Mouse (Mus musculus): ENCODE measurements around the gene Ehd4. TPM values are rescaled to one million over a fixed set of nuclear protein-coding genes. Genes with fewer than 3 reads are reported as not detected.

Ehd4 gene
- total and polyA plus RNA-seq, 3 experiments, result 15.8 to 35.5 TPM; not detected in 1

DNA sequence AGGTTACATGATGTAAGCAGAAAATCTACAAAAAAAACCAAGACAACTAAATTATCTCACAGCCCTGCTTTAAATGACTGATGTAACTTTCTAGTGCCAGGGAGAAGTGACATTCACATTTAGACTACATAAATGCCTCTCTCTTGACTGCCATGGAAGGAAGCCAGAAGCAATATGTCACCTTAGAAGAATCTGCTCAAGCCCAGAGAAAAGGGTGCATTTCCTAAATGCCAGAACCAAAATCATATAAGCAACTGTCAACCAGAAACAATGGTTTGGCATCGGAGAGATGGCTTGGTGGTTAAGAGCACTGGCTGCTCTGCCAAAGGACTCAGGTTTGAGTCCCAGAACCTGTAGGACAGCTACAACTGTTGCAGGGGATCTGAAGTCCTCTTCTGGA lies 22.5 kb downstream of the Ehd4 start:
- no peak for TF ChIP-seq GATA1 (IDR thresholded peaks at IDR 0.05; ENCODE audit: low read depth, low read length)
- no peak for TF ChIP-seq USF1 (IDR thresholded peaks at IDR 0.05; ENCODE audit: low read depth, low read length)
- no peak for TF ChIP-seq ZMIZ1 (IDR thresholded peaks at IDR 0.05; ENCODE audit: low read depth, low read length)
- TF ChIP-seq POLR2A (IDR thresholded peaks at IDR 0.05; ENCODE audit: control insufficient read depth in 1 of 2, insufficient read depth in 1 of 2, low read depth in 1 of 2, low read length in 2 of 2, poor library complexity in 1 of 2), result no peak
- TF ChIP-seq ETS1 (IDR thresholded peaks at IDR 0.05; ENCODE audit: low read depth, low read length), result no peak
- no peak for TF ChIP-seq USF2 (IDR thresholded peaks at IDR 0.05; ENCODE audit: borderline replicate concordance in 1 of 2, insufficient read depth in 1 of 2, low read depth in 1 of 2, low read length in 2 of 2)
- no peak for TF ChIP-seq CTCF (IDR thresholded peaks at IDR 0.05 in 2 of 3, conservative IDR thresholded peaks at IDR 0.05 in 1 of 3; ENCODE audit: control insufficient read depth in 1 of 3, insufficient read depth in 1 of 3, low read depth in 2 of 3, low read length in 3 of 3, poor library complexity in 1 of 3, severe bottlenecking in 1 of 3)
- TF ChIP-seq BHLHE40 (IDR thresholded peaks at IDR 0.05; ENCODE audit: borderline replicate concordance, low read depth, low read length), result no peak
- no peak for TF ChIP-seq ELF1 (IDR thresholded peaks at IDR 0.05; ENCODE audit: low read depth, low read length)
- TF ChIP-seq E2F4 (IDR thresholded peaks at IDR 0.05; ENCODE audit: borderline replicate concordance, low read depth, low read length), result no peak
- no peak for TF ChIP-seq MEF2A (IDR thresholded peaks at IDR 0.05; ENCODE audit: extremely low read depth, insufficient replicate concordance, low read depth, low read length, poor library complexity, severe bottlenecking)
- TF ChIP-seq ZNF384 (IDR thresholded peaks at IDR 0.05; ENCODE audit: low read depth, low read length), result no peak
- TF ChIP-seq POLR2AphosphoS2 (IDR thresholded peaks at IDR 0.05; ENCODE audit: low read length), result no peak
- no peak for TF ChIP-seq NELFE (IDR thresholded peaks at IDR 0.05; ENCODE audit: low read depth, low read length)
- TF ChIP-seq EP300 (IDR thresholded peaks at IDR 0.05; ENCODE audit: low read depth in 1 of 2, low read length in 2 of 2), result no peak
- no peak for TF ChIP-seq MAZ (IDR thresholded peaks at IDR 0.05; ENCODE audit: low read depth, low read length)
- Histone ChIP-seq H3K9me3 (replicated peaks; ENCODE audit: insufficient read depth, low read length) (no peaks in the 10 kb centered on the region), H3K79me2 (ENCODE audit: control insufficient read depth, insufficient read depth, low read length, poor library complexity) (no peaks in the 10 kb centered on the region), H3K27ac (ENCODE audit: control insufficient read depth, low read depth, low read length) (no peak overlapping the region), H3K4me3 (ENCODE audit: control insufficient read depth in 1 of 2, insufficient read depth in 1 of 2, low read depth in 2 of 2, low read length in 2 of 2) (no peak overlapping the region), H3K9ac (ENCODE audit: control insufficient read depth, low read depth, low read length, poor library complexity, severe bottlenecking) (no peak overlapping the region), H3K27me3 (ENCODE audit: control insufficient read depth in 1 of 2, insufficient read depth in 2 of 2, low read length in 2 of 2) (no peaks in the 10 kb centered on the region), H3K36me3 (ENCODE audit: control insufficient read depth in 1 of 2, insufficient read depth in 2 of 2, low read length in 2 of 2) (peaks cover 0 to 10% of the 10 kb centered on the region in 2 experiments; a peak in 2 of 4 replicates), H3K4me1 (ENCODE audit: control insufficient read depth in 1 of 2, insufficient read depth in 2 of 2, low read length in 2 of 2) (peaks cover 3% of the 10 kb centered on the region in 2 experiments; a peak in 2 of 4 replicates)
- DNase-seq (ENCODE audit: low read depth, low spot score), result no peak

DNA sequence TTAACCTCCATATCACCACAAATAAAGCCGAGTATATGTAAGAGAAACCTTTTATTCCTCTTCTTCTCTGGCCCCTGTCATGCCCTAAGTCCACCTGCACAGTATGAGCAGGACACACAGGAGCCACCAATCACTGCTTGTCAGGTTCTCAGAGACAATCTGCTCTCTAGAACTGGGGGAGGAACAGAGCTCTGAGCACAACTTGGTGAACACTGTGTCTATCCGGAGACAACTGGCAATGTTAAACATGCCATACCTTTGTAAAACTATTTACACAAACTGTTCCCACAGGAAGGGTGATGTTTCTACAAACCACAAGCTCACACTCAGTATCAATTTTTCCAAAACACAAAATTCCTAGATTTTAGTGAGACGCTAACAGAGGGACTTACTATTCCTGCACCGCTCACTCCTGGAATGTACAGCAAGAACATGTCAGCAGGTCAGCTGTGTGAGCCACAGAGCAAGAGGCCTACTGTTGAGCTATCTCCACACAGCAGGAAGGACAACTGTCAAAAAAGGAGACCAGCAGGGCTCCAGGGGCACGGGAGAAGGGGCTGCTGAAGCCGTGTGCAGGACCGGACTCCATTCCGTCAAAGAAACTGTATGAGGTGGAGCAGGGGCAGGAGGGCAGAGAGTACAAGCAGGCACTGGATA lies 25.0 kb downstream of the Ehd4 start:
- H3K4me3 ChIP-seq (ENCODE audit: control insufficient read depth in 1 of 2, insufficient read depth in 1 of 2, low read depth in 2 of 2, low read length in 2 of 2), result no peak overlapping the region
- H3K4me1 ChIP-seq (ENCODE audit: control insufficient read depth in 1 of 2, insufficient read depth in 2 of 2, low read length in 2 of 2), result peaks cover 0 to under 1% of the 10 kb centered on the region in 2 experiments; a peak in 2 of 4 replicates
- H3K9me3 ChIP-seq (replicated peaks; ENCODE audit: insufficient read depth, low read length), result no peaks in the 10 kb centered on the region
- no peak for DNase-seq (ENCODE audit: low read depth, low spot score)
- peaks cover 0 to under 1% of the 10 kb centered on the region in 2 experiments; a peak in 3 of 4 replicates for H3K36me3 ChIP-seq (ENCODE audit: control insufficient read depth in 1 of 2, insufficient read depth in 2 of 2, low read length in 2 of 2)
- H3K27me3 ChIP-seq (ENCODE audit: control insufficient read depth in 1 of 2, insufficient read depth in 2 of 2, low read length in 2 of 2), result no peaks in the 10 kb centered on the region
- H3K79me2 ChIP-seq (ENCODE audit: control insufficient read depth, insufficient read depth, low read length, poor library complexity), result no peaks in the 10 kb centered on the region
- H3K9ac ChIP-seq (ENCODE audit: control insufficient read depth, low read depth, low read length, poor library complexity, severe bottlenecking), result no peak overlapping the region
- TF ChIP-seq HCFC1 (IDR thresholded peaks at IDR 0.05; ENCODE audit: low read depth, low read length) (no peak), EP300 (IDR thresholded peaks at IDR 0.05; ENCODE audit: low read depth in 1 of 2, low read length in 2 of 2) (no peak), CHD2 (IDR thresholded peaks at IDR 0.05; ENCODE audit: low read length) (no peak), GABPA (IDR thresholded peaks at IDR 0.05; ENCODE audit: low read depth, low read length) (no peak), KAT2A (conservative IDR thresholded peaks at IDR 0.05; ENCODE audit: low read depth, low read length) (no peak), RAD21 (IDR thresholded peaks at IDR 0.05; ENCODE audit: low read depth, low read length) (no peak), USF1 (IDR thresholded peaks at IDR 0.05; ENCODE audit: low read depth, low read length) (no peak), BHLHE40 (IDR thresholded peaks at IDR 0.05; ENCODE audit: borderline replicate concordance, low read depth, low read length) (no peak), NELFE (IDR thresholded peaks at IDR 0.05; ENCODE audit: low read depth, low read length) (no peak), MAZ (IDR thresholded peaks at IDR 0.05; ENCODE audit: low read depth, low read length) (no peak), MAX (IDR thresholded peaks at IDR 0.05; ENCODE audit: low read length) (no peak), MAFK (IDR thresholded peaks at IDR 0.05; ENCODE audit: borderline replicate concordance, low read depth, low read length) (no peak), RCOR1 (IDR thresholded peaks at IDR 0.05; ENCODE audit: low read depth, low read length) (no peak), USF2 (IDR thresholded peaks at IDR 0.05; ENCODE audit: borderline replicate concordance in 1 of 2, insufficient read depth in 1 of 2, low read depth in 1 of 2, low read length in 2 of 2) (no peak), ZC3H11A (IDR thresholded peaks at IDR 0.05; ENCODE audit: low read depth, low read length) (no peak), E2F4 (IDR thresholded peaks at IDR 0.05; ENCODE audit: borderline replicate concordance, low read depth, low read length) (no peak), MYB (IDR thresholded peaks at IDR 0.05; ENCODE audit: low read depth, low read length) (no peak), CTCF (IDR thresholded peaks at IDR 0.05 in 2 of 3, conservative IDR thresholded peaks at IDR 0.05 in 1 of 3; ENCODE audit: control insufficient read depth in 1 of 3, insufficient read depth in 1 of 3, low read depth in 2 of 3, low read length in 3 of 3, poor library complexity in 1 of 3, severe bottlenecking in 1 of 3) (no peak), POLR2A (IDR thresholded peaks at IDR 0.05; ENCODE audit: control insufficient read depth in 1 of 2, insufficient read depth in 1 of 2, low read depth in 1 of 2, low read length in 2 of 2, poor library complexity in 1 of 2) (no peak), POLR2AphosphoS5 (IDR thresholded peaks at IDR 0.05; ENCODE audit: borderline replicate concordance, low read depth, low read length) (no peak)
- H3K27ac ChIP-seq (ENCODE audit: control insufficient read depth, low read depth, low read length), result no peak overlapping the region
